18 mouse cellular contexts compared by ENCODE assay signal in the genomic region with DNA sequence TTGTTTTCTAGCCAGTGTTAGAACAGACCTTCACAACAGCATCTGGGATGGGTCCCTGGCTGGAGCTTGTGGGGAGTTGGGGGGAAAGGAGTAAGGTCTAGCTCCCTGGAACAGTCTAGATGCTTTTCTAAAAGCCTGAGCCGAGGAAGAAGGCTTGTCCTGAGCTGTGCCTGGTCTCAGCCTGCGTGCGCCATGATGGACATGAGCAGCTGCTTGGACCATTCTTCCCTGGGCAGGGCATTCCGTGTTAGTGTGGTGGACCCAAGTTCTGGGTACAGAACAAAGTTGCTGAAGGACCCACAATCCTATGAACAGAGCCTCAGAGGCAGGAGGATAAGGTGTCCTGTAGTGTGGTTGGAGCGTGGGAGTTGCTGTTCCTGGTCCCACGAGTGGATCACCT. TPM values are rescaled to one million over a fixed set of nuclear protein-coding genes. Genes with fewer than 3 reads are reported as not detected.
DNase-seq lines count a peak whose midpoint lies in the region; TF ChIP-seq lines count a peak whose summit lies in the region.
"Had no signal": no experiment of that assay in that cellular context is flagged by ENCODE, and none has a peak within 500 bp of the region (broad histone marks: within the 10 kb centered on the region; RNA-seq: fewer than 3 reads in every experiment).

No protein-coding gene starts in this region.

- H3K27me3 ChIP-seq in E14TG2a.4 (ENCODE audit: insufficient read depth, low read length): 0 out of 2 replicates have a peak, but pooled peaks cover under 1% of the 10 kb centered on the region
- H3K27me3 ChIP-seq: CH12.LX; embryonic facial prominence, embryonic 12.5 days; forebrain, embryonic 15.5 days had no signal

- H3K4me1 ChIP-seq in E14TG2a.4 (replicated peaks; ENCODE audit: low read depth, low read length): peaks cover 48% of the 10 kb centered on the region

- peaks cover 53% of the 10 kb centered on the region for H3K36me3 ChIP-seq in E14TG2a.4 (ENCODE audit: insufficient read depth, low read length)

- no peak for TF ChIP-seq CTCF in E14TG2a.4 (conservative IDR thresholded peaks at IDR 0.05; ENCODE audit: low read length)

- no peaks in the 10 kb centered on the region for H3K9me3 ChIP-seq in E14TG2a.4 (ENCODE audit: low read length)
- H3K9me3 ChIP-seq: embryonic facial prominence, embryonic 10.5 days; embryonic facial prominence, embryonic 12.5 days; forebrain, embryonic 13.5 days; forebrain, embryonic 15.5 days had no signal

- H3K4me3 ChIP-seq in E14TG2a.4 (replicated peaks; ENCODE audit: low read length): peak overlapping the region; percentile 26; the same call in 1 of the 2 replicates
- H3K4me3 ChIP-seq: embryonic facial prominence, embryonic 10.5 days; embryonic facial prominence, embryonic 12.5 days; forebrain, embryonic 13.5 days; forebrain, embryonic 15.5 days had no signal

- peak; percentile 23 for DNase-seq in cerebellum, adult 9-10 months
- no peak for DNase-seq in cerebellum, adult 11-12 months
- no peak for DNase-seq in kidney, postnatal 10 days
- DNase-seq in adrenal gland, postnatal 36 days: no peak
- DNase-seq: adrenal gland, adult 2 months; adrenal gland, postnatal 10 days; adrenal gland, postnatal 25 days; cerebellum, adult 2 months; cerebellum, postnatal 10 days; cerebellum, postnatal 25 days; forebrain, postnatal 0 days had no signal

RNA-seq across cellular contexts. Expression of gene Trim80, which starts 9.8 kb away (rescaled TPM):
- total RNA-seq in adrenal gland, postnatal 36 days (2021): under 1 TPM in 1 of 2 experiments, not detected in 1; 0.17 TPM
- total RNA-seq: CH12.LX; forebrain, postnatal 0 days; MEL had no signal

RNA-seq across cellular contexts. Expression of gene Kctd2, which starts 10.6 kb away (rescaled TPM):
- 10 to 100 TPM; 43.8 to 70.0 TPM for total RNA-seq in adrenal gland, postnatal 36 days (2021)

RNA-seq across cellular contexts. Expression of gene Atp5h, which starts 10.8 kb away (rescaled TPM):
- total RNA-seq in adrenal gland, postnatal 36 days (2021): 100 to 1,000 TPM; 567 to 597 TPM

RNA-seq across cellular contexts. Expression of gene Mrpl58, which starts 27.0 kb away (rescaled TPM):
- total RNA-seq in adrenal gland, postnatal 36 days (2021): 100 to 1,000 TPM; 147 to 162 TPM

RNA-seq across cellular contexts. Expression of gene Slc16a5, which starts 31.7 kb away (rescaled TPM):
- total RNA-seq in adrenal gland, postnatal 36 days (2021): under 1 TPM in 1 of 2 experiments, not detected in 1; 0.53 TPM
- total RNA-seq: adrenal gland, postnatal 25 days; forebrain, postnatal 0 days; MEL had no signal
